Mouse (Mus musculus) neural tube, embryonic 10.5 days (tissue): ENCODE measurements around the gene BC024978.

Experiments used
- DNase-seq: peaks from one replicate; pipeline ENCODE4 v3.0.0-alpha.2; 2017; ENCODE audit warnings: low spot score; ENCODE audit errors: extremely low spot score

The BC024978 gene

GRCm38 (mm10) chr7:27174896-27175295 lies 20.7 kb upstream of the BC024978 start:
- no peak for DNase-seq

- no peak for DNase-seq
These were observed 17.6 kb upstream of the BC024978 start for GRCm38 (mm10) chr7:27177942-27178323.

- DNase-seq, result peak; percentile 99
These were observed 17.0 kb upstream of the BC024978 start, which contains the start of gene Rab4b for GRCm38 (mm10) chr7:27178324-27179216. Rab4b (minus strand) TSS chr7:27178896.

- no peak for DNase-seq
These were observed 16.2 kb upstream of the BC024978 start for GRCm38 (mm10) chr7:27179217-27179918.

GRCm38 (mm10) chr7:27180036-27180435 lies 15.5 kb upstream of the BC024978 start:
- no peak for DNase-seq

GRCm38 (mm10) chr7:27180837-27181695 lies 14.5 kb upstream of the BC024978 start, which contains the start of the genes Gm21983 and Mia:
Gm21983 (minus strand) TSS chr7:27181086.
Mia (minus strand) TSS chr7:27181157.
- DNase-seq, result no peak

GRCm38 (mm10) chr7:27182498-27182897 lies 13.1 kb upstream of the BC024978 start:
- no peak for DNase-seq

DNA sequence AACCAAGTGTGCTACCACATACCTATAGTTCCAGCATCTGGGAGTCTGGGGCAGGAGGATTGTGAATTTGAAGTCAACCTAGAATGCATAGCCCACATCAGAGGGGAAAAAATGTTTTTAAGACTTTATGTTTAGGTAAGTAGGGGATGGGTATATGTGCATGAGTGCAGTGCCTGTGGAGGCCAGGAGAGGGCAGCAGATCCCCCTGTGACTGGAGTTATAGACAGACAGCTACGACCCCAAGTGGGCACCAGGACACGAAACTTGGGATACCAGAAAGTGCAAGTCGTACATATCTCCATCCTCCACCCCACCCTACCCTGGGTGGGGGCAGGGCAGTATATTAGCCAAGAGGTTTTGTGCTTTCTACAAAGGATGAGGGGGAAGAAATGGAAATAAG lies 10.6 kb upstream of the BC024978 start:
- peak; percentile 64 for DNase-seq

GRCm38 (mm10) chr7:27185986-27186385 lies 9.6 kb upstream of the BC024978 start:
- DNase-seq, result no peak

DNA sequence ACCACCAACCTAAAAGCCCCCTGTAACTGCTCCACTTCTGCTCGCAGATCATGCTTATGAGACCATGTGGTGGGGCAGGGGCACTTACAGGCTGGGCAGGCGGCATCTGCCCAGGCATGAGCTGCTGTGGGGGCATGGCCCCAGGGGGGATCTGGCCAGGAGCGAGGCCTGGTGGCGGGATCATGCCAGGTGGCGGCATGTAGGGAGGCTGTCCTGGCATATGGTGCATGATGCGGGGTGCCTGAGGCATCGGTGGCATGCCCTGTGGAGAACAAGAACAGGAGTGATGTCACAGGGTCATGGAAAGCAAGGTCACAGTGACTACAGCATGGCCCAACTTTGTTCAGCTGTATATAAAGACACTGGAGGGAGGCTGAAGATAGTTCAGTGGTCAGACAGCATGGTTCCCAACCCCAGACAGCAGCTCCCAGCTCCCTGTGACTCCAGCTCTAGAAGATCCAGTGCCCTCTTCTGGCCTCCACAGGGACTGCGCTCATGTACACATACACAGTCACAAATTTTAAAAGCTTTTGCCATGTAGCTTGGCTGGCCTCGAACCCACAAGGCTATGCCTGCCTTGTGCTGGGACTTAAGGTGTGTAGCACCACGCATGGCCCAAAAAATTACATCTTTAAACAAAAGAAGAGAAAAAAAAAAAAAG lies 6.2 kb upstream of the BC024978 start:
- no peak for DNase-seq

DNA sequence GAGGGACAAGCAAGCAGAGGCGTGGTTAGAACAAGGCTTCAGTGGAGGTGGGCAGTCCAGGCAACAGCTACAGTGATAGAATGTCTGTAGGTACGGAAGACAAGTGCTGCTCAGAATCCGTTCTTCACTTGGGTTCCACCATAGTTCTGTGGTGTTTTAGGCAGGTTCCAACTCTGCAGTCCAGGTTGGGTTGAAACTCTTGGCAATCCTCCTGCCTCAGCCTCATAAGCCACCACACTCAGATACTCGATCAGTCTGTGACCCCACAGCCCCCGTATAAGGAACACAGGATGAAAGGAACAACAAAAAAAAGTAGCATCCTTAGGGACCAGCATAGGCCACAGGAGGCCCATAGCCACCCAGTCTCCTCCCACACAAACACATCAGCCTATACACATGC lies 3.1 kb upstream of the BC024978 start:
- DNase-seq, result no peak

DNA sequence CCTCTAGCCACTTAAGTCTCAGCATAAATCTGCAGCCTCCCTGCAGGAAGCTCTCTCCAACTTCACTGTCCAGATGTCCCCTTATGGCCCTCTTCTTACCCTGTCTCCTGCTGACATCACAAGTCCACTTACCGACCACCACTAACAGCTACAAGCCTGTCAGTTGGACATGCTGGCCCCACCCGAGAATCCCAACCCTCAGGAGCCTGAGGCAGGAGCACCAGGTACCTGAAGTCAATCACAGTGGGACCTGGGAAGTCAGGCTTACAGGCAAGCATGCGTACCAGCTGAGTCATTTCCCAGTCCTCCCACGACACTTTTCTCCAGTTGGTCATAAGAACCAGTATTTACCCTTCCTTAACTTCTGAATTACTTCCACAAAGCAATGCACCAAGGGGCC lies 1.9 kb upstream of the BC024978 start:
- no peak for DNase-seq

DNA sequence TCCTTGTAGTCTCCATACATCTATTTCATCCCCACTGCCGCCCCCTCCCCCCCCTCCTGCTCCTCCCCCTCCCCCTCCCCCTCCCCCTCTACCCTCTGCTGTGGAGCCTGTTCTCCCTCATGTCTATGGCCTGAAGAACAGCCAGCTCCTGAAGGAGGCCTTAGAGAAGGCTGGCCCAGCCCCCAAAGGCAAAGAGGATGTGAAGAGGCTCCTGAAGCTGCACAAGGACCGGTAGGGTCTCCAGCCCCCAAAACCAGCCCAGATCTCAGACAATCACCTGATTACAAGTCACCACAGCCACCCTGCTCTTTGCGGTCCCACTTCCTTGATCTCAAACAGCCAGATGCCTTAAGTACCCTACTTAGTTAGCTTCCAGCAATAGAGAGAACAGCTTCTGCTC lies 1.6 kb downstream of the BC024978 start:
- DNase-seq, result no peak

GRCm38 (mm10) chr7:27197634-27198033 lies 2.1 kb downstream of the BC024978 start:
- DNase-seq, result no peak

DNA sequence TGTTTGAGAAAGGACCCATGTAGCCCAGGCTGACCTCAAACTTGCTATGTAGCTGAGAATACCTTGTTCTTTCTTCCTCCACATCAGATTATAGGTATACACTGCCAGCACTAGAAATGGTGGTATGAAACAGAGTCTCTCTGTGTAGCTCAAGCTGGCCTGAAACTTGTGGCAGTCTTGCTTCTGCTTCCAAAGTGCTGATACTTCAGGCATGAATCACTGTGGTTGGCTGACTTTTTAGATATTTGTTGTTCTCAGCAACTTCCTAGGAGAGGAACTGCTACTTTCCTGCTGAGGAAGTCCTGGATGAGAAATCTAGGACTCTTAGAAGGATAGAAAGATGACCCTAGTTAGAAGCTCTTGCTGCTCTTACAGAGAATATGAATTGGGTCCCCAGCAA lies 2.8 kb downstream of the BC024978 start:
- no peak for DNase-seq

GRCm38 (mm10) chr7:27198779-27199178 lies 3.2 kb downstream of the BC024978 start:
- no peak for DNase-seq

DNA sequence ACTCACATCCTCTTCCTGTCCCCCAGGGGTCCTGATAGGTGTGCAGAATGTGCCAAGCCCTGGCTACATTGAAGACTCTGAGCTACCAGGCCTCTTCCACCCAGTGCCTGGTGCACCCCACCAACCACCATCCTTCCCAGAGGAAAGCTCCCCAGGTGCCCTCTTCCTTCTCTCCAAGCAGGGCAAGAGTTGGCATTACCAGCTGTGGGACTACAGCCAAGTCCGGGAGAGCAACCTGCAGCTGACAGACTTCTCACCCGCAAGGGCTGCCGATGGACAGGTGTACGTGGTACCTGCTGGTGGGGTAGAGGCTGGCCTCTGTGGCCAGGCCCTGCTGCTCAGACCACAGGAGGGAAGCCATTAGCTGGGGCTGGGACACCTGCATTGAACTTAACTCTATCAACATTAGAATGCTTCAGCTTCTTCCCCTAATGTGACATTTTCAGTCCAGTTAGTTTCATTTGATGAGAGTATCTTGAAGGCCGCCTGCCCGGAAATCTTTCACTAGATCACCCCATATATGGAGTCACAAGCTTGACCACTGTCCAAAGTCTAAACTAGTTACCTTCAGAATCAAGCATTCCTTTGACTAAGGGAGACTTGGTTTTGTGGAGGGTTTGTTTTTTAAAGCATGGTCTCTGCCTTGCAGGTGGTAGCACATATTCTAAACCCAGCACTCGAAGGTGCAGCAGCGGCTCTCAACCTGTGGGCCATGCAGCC lies 8.3 kb downstream of the BC024978 start:
- no peak for DNase-seq

DNA sequence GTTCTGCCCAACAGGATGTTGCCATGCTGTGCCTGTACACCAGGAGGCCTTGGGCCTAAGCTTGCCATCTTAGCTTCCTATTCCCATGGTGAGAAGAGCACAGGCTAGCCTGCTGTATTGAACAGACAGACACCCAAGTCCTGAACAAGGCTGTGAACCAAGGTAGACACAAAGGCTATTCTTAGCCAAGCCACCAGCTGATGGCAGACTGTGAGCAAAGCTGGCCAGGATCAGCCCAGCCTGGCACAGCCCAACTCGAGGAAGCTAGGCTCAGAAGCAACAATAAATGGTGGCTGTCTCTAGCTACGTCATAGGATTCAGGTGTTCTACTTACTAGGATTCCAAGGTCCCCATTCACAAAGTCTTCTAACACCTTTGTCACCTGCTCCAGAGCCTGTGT lies 17.0 kb downstream of the BC024978 start:
- no peak for DNase-seq

DNA sequence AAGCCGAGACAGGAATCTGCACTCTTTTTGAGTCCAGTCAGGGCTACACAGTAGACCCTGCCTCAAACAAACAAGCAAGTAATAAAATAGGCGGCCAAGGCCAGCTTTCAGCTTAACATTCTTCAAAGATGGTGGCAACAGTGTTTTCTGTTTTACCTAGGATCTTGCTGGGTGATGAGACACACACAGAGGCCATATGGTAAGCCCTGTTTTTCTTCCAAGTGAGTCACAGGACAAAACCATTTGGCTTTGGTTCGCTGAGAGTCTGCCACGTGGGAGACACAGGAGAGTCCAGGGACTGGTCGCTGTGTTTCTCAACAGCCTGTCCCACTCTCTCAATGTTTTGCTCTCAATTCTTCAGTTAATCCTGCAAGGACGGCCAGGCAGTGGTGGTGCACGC lies 23.0 kb downstream of the BC024978 start:
- DNase-seq, result no peak

- no peak for DNase-seq
These were observed 24.4 kb downstream of the BC024978 start for GRCm38 (mm10) chr7:27219937-27220336.
